Mouse (Mus musculus) lung, postnatal 4 days (tissue): Measurements from ENCODE around the gene Sec14l4.

Experiments
- DNase-seq, 2 experiments: peaks; one replicate each; pipeline ENCODE4 v3.0.0; 2021

Sec14l4 gene

DNA sequence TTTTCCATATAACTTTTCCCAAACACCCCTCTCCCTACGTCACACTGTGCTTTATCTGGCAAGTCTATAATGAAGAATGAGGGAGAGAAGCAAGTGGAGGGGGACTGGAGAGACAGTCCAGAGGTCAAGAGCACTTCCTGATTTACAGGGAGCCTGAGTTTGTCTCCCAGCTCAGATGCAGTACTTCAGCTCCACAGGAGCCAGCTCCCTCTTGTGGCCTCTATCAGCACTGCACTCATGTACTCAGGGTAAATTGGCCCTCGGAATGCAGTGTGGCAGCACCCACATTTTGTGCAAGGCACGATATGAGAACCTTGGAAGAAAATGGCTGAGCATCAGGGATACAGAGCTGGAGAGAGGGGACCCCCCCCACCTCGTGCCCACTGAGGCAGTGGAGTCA is 49.0 kb downstream of the Sec14l4 start:
- peak; percentile 42 to 66 for DNase-seq

DNA sequence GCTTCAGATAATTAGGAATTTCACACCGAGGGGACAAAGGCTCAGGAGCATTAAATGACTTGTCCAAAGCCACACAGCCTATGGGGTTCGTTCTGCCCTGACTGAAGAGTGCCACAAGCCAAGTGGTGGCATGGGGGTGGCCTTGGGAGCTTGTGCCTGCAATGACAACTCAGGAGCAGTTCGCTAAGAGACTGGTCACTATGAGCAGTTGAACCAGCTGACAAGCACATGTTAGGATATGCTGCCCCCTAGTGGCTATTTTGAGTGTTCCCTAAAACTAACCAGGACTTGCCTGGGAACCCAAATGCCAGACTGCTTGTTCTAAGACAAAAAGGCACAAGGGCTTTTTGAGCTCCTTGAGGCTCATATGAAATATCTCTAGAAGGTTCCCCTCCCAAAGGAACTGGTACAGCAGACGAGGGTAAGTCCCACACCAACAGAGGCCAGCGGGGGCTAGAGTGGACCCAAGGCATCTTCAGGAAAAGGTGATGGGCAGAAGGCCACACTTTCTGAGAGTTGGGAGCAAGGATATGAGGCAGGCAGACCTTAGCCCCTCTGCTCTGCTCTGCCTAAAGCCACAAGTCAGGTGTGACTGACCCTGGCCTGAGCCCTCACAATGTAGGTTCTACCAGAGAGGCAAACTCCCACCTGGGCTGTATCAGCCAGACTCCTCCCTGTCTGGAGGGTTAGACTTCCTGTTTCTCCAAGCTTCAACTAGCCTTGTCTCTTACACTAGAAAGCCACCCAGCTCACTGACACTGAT is 52.2 kb downstream of the Sec14l4 start:
- peak in 1 of 2 experiments; percentile 68 for DNase-seq

DNA sequence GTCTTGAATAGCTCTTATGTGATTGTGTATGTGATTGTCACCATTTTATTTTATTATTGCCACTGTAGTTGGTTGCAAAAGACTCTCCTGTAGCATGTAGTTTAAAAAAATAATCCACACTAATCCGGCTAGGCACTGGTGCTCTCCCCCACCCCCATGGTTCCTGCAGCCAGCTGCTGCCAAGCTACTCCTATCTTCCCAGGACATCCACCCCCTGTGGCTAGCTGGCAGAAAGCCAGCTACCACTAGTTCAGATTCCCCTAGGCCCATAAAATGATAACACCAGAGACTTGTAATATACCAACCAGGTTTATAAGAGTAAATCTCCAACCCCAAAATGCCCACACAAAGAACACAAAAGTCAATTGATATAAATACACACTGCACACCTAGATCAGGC is 55.0 kb downstream of the Sec14l4 start:
- DNase-seq: no peak

DNA sequence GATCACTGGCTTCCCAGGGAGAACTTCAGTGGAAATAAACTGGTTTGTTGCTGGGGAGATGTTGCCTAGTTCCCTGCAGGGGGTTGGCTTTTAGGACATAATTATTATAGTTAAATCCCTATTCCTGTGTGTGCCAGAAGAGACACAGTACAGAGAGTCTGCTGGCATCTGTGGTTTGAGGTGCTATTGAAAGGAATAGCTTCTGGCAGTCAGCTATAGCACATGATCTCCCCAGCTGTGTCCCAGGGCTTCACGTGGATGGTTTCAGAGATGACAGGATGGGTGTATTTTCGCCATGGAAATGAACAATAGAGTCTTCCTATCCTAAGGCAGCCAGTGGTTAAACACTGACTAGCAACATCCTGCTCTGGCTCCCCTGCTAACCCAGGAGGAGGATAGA is 56.0 kb downstream of the Sec14l4 start:
- no peak for DNase-seq

DNA sequence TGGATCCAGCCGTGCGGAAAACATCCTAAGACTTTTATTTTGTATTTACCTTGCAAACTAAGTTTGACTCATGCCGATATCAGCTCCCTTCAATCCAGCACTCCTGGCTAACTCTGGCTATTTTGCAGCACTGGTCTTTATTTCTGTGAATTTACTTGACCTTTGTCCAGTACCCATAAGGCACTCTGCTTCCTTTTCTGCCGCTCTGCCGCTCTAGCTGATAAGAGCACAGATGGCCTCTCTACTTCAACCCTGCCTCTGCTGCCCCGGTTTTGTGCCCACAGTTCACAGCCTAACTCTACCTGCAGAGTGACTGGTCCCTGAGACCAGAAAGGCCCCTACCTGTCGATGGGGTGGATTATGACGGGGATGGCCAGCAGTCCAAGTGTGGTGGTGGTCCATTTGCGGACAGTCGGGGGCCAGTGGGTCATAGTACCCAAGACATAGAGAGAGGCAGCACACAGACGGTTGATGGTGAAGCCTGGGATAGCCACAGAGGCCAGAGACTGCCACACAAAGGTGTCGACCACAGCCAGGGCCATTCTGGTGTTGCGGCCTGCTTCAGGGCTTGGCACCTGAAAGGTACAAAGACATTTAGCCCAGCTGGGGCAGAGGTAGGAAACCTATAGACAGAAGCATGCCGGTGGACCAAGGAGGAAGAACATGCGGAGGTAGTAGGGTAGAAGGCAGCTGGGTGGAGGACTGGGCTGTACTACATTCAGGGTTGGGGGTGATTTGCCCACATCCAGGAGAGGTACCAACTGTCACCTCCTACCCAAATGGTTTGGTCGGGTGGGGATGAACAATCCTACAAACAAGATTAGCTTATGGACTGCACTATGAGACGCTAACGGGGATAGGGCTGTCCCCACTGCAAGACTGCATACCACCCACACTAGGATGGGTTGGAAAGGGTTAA is 62.5 kb downstream of the Sec14l4 start:
- no peak for DNase-seq

DNA sequence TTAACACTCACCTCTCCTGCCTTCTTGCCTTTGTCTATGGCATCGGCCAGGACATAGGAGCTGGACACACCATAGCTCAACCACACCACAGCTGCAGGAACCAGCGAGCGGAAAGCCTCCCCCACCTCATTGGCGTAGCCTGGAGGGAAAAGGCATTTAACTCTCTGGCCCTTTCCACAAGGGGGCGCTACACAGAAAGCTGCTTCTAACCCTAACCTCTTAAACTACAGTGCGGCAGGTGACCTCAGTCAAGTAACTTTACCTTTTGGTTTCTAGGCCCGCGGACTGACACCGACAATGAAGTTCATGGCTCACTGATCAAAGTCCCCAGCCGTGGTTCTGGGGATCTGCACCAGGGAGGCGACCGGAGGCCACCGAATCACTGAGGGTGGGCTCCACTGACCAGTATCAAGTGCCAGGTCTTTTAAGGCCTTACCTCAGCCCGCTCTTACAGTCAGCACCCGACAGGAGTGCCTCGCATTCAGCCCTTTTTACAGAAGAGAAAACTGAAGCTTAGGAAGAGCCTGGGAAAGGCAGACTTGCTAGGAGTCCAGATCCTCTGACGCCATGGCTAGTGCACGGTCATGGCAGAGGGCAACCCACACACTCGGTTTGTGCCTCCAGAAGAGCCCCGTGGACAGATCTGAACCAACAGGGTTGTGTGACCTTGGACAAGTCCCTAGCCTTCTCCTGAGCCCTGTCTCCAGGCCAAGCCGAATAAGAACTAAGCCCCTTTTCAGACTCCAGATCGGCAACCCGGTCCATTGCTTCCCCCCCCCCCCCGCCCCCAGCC is 63.3 kb downstream of the Sec14l4 start:
- DNase-seq: peak; percentile 58 to 82

DNA sequence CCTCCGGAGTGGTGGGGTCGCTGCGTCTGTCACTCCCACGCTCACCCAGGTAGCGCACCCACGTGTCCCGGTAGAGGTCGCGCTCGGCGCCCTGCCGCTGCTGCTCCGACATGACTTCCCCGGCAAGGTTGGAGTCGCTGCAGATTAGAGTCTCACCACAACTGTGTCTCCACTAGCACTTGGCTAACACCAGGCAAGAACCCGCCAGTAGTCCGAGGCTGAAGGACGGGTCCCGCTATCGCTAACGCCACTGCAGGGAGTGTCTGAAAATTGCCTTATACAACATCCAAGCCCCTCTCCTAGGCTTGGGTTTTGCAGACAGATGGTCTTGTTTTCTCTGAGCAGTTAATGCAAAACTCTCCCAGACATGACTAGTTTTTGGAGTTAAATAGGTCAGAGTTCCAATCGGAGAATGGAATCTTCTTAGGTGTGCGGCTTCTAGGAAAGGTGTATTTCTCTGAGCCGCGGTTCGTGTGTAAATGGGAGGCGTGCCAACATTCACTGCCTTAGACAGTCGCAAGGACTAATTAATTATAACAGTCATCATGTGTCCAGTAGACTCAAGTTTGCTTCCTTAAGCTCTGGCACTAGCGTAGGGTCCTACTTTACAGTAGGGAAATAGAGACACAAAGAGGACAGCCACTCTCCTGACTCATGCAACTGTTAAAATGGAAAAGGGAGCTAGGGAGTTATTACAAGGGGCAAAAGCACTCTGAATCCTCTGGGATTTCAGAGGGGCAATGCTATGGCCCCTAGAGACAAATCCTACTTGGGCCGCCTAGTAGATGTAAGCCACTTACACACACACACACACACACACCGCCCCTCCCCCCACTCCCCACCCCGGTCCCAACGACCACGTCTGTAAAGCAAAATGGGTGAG is 64.2 kb downstream of the Sec14l4 start, which contains the start of gene Mtfp1:
Gene Mtfp1, minus strand, starts transcription at position 275 of the 883 bp plus-strand sequence.
- peak; percentile 60 to 63 for DNase-seq

DNA sequence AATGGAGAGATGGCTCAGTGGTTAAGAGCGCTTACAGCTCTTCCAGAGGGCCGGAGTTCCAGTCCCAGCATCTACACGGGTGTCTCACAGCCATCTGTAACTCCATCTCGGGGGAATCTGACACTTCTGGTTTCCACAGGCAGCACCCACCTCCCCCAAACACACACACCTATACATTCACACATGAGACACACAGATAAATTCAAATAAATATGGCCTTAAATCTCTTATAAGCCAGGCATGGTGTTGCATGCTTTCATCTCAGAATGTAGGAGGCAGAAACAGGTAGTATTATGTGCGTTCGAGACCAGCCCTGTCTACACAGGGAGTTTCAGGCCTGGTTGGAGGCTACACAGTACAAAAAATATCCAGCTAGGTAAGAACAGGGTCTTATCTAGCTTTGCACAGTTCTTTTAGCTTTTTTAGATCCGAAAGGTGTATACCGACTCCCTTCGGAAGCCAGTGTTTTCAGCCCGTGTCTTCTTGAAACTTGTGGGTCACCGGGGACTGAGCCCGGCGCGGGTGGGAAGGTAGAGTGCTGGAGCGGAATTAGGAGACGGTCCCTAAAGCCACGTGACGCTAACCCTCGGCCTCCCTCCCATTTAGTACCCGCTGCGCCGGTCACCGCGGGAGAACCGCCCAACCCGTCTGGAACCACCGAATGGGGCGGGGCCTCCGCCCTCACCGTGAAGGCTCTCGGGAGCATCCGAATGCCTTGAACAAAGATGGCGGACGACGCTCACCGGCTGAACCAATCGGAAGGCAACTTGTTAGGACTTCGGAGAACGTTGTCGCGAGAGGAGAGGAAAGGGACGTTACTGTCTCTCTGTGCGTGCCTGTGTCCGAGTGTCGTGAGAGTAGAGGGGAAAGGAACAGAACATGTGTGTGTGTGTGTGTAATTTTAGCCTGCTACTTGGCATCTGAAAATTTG is 65.1 kb downstream of the Sec14l4 start:
- peak; percentile 98 to 99 for DNase-seq

DNA sequence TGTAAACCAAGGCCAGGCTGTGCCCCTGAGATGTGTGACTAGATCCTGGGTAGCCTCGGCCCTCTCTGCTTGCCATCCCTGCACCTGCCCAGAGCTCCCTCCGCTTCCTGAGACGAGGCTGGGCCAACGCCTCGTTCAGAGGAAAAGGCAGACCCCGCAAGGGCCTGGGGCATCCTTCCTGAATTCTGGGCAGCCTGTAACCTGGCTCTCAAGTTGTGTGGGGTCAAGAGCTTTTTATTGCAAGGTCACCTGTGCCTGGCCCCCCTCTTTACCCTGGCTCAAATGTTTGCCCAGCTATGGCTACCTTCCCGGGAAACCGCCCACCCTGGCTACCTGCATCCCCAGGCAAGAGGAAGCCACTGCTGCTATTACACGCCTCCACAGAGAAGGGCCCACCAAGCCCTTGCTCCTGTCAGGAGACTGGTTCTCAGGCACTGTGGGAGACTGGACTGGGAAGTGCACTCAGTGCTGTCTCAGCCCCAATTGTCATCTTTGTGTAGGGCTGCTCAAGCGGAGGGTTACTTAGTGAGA is 65.9 kb downstream of the Sec14l4 start:
- DNase-seq: peak in 1 of 2 experiments; percentile 19
